Mouse (Mus musculus) E14TG2a.4 (cell line): ENCODE data around the gene Gpc3.

Experiments used
- H3K27me3 ChIP-seq: 2 replicates; pipeline ENCODE4 v1.6.1; 2014; ENCODE audit warnings: low read length, control low read depth; ENCODE audit not compliant: insufficient read depth
- H3K36me3 ChIP-seq: 2 replicates; pipeline ENCODE4 v1.6.1; 2014; ENCODE audit warnings: low read length, control low read depth; ENCODE audit not compliant: insufficient read depth
- H3K4me1 ChIP-seq: replicated peaks from 2 replicates; pipeline ENCODE4 v1.6.1; 2014; ENCODE audit warnings: low read depth, low read length, control low read depth
- H3K4me3 ChIP-seq: replicated peaks from 2 replicates; pipeline ENCODE4 v1.5.1; 2014; ENCODE audit warnings: mild to moderate bottlenecking, low read length
- H3K9me3 ChIP-seq: 2 replicates; pipeline ENCODE4 v1.6.1; 2014; ENCODE audit warnings: low read length, control low read depth
- CTCF ChIP-seq: conservative IDR thresholded peaks from 2 replicates; pipeline ENCODE4 v1.5.1; 2014; ENCODE audit warnings: low read length
- NANOG ChIP-seq: IDR thresholded peaks from 2 replicates; pipeline ENCODE4 v1.6.1; 2014; ENCODE audit warnings: borderline replicate concordance, low read length, mixed read lengths
- POU5F1 ChIP-seq: IDR thresholded peaks from 2 replicates; pipeline ENCODE4 v1.6.1; 2014; ENCODE audit warnings: low read length, borderline replicate concordance

Gpc3 gene

DNA sequence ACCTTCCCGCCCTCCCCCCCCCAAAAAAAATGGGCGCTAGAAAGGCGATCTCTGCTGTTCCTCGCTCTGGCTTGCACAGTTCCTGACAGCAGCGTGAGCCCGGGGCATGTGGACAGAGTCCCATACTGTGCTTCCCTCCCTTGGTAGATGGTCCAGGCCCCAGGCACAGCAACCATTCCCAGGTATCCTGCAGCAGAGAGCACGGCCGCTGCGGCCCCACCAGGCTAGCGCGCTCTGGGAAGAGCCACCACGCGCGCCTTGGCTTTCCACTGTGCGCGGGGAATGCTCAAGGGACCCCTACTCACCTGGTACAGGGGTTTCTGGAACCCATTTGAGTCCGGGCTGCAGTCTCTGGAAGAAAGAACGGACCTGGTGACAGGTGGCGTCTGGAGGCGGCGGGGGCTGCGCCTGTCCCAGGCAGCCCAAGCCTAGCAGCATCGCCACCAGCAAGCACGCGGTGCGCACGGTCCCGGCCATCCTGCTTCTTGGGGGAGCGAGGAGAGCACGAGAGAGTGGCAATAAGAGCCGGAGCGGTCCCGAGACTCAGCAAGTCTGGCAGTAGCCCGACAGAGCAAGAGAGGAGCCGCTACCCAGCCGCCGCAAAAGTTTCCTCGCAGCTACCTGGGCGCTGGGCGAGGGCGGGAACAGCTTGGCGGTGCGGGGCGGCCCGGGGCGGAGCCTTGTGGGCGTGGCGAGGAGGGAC, at the start of gene Gpc3:
Gene Gpc3 (minus strand): TSS at position 623 of the 703 bp plus-strand sequence.
- no peaks in the 10 kb centered on the region for H3K9me3 ChIP-seq
- peaks cover 23% of the 10 kb centered on the region for H3K4me1 ChIP-seq
- H3K27me3 ChIP-seq: no peaks in the 10 kb centered on the region
- H3K36me3 ChIP-seq: no peaks in the 10 kb centered on the region
- no peak for TF ChIP-seq CTCF
- TF ChIP-seq NANOG: no peak
- no peak for TF ChIP-seq POU5F1
- H3K4me3 ChIP-seq: peak within 1 kb of the TSS; percentile 81

DNA sequence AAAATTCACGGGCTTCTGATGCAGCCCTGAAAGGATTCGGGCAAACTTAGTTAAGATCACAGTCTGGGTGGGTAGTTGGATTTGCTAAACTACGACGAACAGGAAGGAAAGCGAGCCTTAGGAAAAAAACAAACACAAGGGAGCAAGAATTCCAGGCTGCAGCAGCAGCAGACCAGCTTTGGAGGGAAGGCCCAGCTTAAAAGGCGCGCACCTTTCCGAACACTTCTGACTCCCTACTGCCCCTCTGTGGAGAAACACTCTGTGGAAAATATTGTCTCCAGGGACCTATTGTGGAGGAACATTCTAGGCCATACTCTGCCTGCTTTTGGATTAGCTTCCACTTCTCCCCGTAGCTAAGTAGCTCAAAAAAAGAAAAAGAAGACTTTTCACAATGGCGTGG, 38.2 kb upstream of the Gpc3 start:
- Histone ChIP-seq H3K9me3 (no peaks in the 10 kb centered on the region), H3K4me3 (peak overlapping the region; percentile 50), H3K27me3 (no peaks in the 10 kb centered on the region), H3K36me3 (no peaks in the 10 kb centered on the region), H3K4me1 (peaks cover 14% of the 10 kb centered on the region)
- TF ChIP-seq NANOG: no peak
- TF ChIP-seq CTCF: peak; percentile 32; the same call in 1 of the 2 replicates

DNA sequence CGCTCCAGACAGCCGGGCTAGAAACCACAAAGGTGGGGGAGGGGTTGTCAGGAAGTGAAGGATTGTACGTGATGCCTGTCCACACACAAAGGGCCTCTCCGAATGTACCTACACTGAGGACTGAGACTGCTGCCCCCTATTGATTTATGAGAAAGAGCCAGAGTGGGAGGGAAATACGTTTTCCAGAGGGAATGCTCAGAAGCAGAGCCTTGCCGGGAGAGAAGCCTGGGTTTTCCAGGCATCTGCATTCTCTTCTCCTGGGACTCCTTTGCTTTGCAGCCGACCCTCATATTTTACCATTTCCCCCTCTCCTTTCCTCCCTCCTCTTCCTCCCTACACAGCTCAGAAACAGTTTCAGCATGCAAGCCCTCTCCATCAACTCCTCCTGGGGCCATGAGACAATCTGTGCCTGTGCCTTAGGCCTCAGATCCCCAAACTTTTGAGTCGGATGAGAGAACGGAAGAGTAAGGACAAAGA, 37.8 kb upstream of the Gpc3 start:
- Histone ChIP-seq H3K4me3 (peak overlapping the region; percentile 50), H3K36me3 (no peaks in the 10 kb centered on the region), H3K9me3 (no peaks in the 10 kb centered on the region), H3K27me3 (no peaks in the 10 kb centered on the region), H3K4me1 (peaks cover 14% of the 10 kb centered on the region)
- TF ChIP-seq CTCF (no peak), NANOG (no peak), POU5F1 (no peak)

DNA sequence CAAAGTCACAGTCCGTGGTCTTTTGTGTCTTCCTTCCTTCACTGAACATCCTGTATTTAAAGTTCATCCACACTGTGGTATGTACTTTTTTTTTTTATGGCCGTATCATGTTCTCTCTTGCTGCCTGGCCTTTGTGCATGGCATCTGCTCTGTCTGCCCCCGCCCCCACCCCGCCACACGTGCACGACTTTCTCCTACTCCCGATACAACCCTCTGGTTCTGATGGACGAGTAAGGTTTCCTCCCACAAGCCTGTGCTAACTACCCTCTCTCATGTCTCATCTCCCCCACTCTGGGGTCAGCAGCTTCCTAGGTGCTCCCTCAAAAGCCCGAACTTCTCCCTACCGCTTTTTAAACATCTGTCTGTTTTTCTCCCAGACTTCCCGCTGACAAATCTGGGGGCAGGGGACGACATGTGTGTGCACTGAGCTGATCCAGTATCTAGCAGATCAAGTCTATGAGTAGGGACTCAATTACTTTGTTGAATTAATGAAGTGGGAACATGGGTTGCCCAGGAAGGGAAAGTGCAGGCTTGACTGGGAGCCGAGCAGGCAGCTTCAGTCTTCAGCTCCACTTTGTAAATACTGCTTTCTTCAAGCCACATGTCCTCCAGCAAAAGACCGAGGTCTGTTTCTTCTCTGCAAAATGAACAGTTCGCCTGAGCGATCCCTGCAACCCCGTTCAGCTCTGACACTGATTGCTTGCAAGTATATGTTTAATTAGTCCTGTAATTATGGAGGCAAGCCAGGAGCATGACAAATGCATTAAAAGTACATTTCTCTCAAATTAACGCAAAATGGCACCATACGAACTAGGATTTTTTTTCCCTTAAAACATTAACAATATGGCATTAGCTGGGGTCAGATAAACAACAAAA, 35.4 kb upstream of the Gpc3 start:
- H3K4me3 ChIP-seq: no peak overlapping the region
- H3K27me3 ChIP-seq: no peaks in the 10 kb centered on the region
- no peaks in the 10 kb centered on the region for H3K36me3 ChIP-seq
- H3K4me1 ChIP-seq: peaks cover 26% of the 10 kb centered on the region
- H3K9me3 ChIP-seq: no peaks in the 10 kb centered on the region
- no peak for TF ChIP-seq NANOG
- no peak for TF ChIP-seq POU5F1
- no peak for TF ChIP-seq CTCF

DNA sequence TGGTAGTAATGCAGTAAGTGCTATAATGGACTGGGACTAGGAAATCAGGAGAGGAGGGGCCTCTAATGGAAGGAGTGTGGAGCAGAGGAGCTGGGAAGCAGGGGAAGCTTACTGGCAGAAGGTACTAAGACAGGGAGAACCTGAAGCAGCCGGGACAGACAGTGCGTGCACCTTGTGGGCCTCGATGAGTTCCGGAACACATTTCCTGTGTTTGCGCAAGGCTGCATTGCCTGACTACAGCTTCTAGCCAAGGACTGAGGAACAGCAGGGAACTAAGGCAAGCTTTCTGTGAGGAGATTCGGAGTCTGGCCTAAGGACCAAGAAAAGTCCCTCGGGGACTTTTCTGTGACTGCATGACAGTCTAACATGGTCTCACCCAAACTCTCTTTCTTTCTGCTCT, 30.6 kb upstream of the Gpc3 start:
- H3K4me1 ChIP-seq: peaks cover 25% of the 10 kb centered on the region
- H3K36me3 ChIP-seq: no peaks in the 10 kb centered on the region
- no peaks in the 10 kb centered on the region for H3K27me3 ChIP-seq
- 0 out of 2 replicates have a peak overlapping the region, but pooled peaks have one; percentile 10 for H3K4me3 ChIP-seq
- TF ChIP-seq CTCF (no peak), NANOG (no peak), POU5F1 (no peak)
- H3K9me3 ChIP-seq: no peaks in the 10 kb centered on the region

DNA sequence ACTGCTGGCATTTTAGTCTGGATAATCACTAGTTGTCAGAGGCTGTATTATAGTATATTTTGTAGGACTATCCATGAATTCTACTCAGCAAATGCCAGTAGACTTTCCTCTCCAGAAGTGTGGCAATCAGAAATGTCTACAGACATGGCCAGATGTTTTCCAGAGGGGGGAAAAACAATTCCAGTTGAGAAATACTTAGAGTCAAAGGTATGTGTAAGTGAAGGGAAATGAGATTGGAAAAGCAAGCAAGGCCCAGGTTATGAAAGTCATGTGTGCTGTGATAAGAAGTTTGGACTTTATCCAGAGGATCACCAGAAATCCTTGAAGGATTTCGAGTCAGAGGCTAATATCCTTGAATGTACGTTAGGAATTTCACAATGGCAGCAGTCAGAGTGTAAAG, 29.6 kb upstream of the Gpc3 start:
- TF ChIP-seq NANOG (no peak), CTCF (no peak), POU5F1 (no peak)
- no peak overlapping the region for H3K4me3 ChIP-seq
- no peaks in the 10 kb centered on the region for H3K9me3 ChIP-seq

DNA sequence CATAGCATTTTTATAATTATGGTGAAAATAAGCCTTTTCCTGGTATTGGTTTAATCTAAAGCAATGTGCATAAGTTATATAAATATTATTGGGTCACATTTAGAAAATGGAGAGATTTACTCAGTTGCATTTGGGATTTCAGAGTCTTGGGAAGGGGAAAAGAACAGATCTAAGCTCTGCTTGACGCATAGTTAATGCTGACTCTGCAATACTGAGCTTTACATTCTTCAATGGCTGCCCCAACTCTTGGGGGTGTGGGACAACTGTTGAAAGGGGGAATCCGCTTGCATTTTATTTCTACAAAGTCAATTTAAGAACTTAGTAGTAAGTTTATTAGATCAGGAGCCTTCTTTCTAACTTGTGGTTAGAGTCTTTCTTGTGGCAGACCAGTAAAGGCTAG, 28.4 kb upstream of the Gpc3 start:
- TF ChIP-seq POU5F1 (no peak), NANOG (no peak), CTCF (no peak)
- Histone ChIP-seq H3K36me3 (no peaks in the 10 kb centered on the region), H3K27me3 (no peaks in the 10 kb centered on the region)

More for the DNA sequence above, 29.6 kb upstream of the Gpc3 start:
- no peaks in the 10 kb centered on the region for H3K27me3 ChIP-seq
- peaks cover 20% of the 10 kb centered on the region for H3K4me1 ChIP-seq
- no peaks in the 10 kb centered on the region for H3K36me3 ChIP-seq

DNA sequence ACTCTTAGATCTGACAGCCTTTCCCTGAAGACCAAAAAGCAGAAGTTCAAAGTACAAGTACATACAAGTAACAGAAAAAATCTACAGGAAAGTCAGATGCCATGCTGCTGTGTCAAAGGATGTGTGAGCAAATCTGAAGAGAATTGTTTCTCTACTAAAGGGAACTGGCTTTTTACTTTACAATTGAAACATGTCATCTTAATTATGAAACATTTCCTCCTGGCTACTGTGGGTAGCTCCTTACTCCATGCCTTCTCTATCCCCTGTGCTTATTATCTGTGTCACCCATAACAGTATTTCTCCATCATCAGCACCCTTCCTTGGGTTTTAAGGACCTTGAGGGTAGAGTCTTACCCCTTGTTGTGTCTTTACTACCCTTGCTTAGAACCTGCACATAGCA, 23.7 kb upstream of the Gpc3 start:
- Histone ChIP-seq H3K4me3 (no peak overlapping the region), H3K4me1 (peaks cover 24% of the 10 kb centered on the region), H3K9me3 (no peaks in the 10 kb centered on the region), H3K27me3 (no peaks in the 10 kb centered on the region), H3K36me3 (no peaks in the 10 kb centered on the region)
- TF ChIP-seq POU5F1 (no peak), NANOG (no peak), CTCF (no peak)

More for the DNA sequence above, 28.4 kb upstream of the Gpc3 start:
- H3K4me1 ChIP-seq: peaks cover 15% of the 10 kb centered on the region
- H3K4me3 ChIP-seq: no peak overlapping the region
- no peaks in the 10 kb centered on the region for H3K9me3 ChIP-seq
